Mouse (Mus musculus) thymus, adult 18-20 months (tissue): ENCODE results near the gene Zfpl1.
"Not testable (repeated sequence)": the region's sequence is repeated elsewhere in the genome, so short reads cannot be mapped to it uniquely, and the experiment has no call there.

Source experiments
- DNase-seq, 2 experiments: peaks; one replicate each; pipeline ENCODE4 v3.0.0; 2022; ENCODE audit warnings: mixed read lengths in 2 of 2

The Zfpl1 gene

DNA sequence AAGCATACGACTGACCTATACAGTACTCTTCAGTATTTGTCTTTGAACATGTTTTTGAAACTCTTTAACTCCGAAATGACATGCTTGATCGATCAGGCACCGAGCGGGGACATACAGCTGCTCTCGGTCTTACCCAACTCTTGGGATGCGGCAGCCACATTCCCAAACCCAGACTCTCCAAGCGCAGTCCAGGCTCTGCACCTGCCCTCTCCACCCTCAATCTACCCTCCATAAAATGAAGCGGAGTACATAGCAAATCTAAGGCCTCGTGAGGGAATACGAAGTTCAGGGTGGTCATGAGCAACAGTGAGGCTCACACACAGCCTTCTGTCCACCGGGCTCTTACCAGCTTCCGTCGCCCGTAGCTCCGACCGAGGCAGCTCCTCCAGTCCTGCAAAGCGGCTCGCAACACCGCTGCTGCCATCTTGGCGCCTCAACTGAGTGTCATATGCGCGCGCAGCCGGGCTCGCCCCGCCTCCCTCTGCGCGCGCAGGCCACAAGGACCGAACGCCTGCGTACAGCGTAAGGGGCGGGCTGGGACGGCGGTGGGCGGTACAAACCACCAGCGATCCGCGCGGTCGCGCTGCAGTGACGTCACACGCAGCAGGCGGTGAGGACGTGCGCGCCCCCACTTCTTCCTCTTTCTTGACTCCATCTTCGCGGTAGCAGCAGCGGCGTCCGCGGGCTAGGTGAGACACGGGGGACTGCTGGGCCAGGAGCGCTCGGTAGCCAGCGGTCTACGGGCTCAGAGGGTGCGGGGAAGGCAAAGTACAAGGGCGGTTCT lies 27.3 kb downstream of the Zfpl1 start, which contains the start of the genes Mrpl49 and Fau:
Gene Mrpl49 (minus strand): TSS at position 473 of the 784 bp plus-strand sequence.
Gene Fau (plus strand): TSS at position 532 of the 784 bp plus-strand sequence.
- DNase-seq, result peak; percentile 98

- no peak for DNase-seq
Measured at GRCm38 (mm10) chr19:6056696-6057095, 28.1 kb downstream of the Zfpl1 start.

- DNase-seq, result no peak
Measured at GRCm38 (mm10) chr19:6054296-6054695, 30.5 kb downstream of the Zfpl1 start.

DNA sequence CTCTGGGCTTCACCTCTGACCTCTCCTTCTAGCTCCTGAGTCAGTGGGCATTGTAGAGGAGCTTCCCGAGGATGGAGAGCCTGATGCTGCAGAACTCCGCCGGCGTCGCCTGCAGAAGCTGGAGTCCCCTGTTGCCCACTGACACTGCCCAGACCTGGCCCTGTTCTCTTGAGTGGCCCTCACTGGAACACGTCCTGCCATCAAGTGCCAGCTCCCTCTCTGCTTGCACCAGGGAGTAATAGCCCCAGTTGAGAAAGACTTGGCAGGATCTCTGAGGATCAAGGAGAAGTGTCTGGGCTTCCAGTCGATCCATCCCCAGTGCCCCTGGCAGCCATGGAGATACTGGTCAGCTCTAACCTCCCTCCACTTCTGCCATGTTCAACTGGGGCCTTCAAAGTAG lies 32.2 kb downstream of the Zfpl1 start:
- no peak for DNase-seq

DNA sequence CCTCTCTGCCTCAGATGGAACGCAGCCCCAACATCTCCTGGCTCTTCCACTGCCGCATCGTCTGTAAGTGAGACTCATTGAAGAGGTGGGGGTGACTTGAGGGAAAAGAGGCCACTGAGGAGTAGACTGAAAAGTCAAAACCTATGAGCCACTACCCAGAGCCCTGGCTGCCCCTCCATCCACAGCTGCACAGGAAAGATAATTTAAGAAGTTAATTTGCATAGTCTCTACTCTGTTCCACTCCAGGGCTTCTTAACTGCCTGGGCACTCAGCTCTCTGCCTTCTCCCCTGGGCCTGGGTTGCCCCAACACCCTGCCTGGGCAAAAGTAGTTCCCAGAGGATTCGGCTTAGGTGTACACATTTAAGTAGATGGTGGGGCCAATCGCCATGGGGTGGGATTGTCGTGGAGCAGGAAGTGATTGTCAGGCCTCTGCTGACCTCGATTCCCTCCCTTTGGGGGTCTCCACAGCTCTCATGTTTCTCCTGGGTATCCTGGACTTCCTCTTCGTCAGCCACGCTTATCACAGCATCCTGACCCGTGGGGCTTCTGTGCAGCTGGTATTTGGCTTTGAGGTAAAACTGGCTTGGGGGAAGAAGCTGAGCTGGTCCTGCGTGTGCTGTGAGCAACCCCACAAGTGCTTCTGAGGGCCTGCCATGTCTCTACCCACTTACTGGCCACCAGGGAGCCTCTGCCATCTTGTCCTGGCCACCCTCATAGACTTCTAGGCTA lies 35.9 kb downstream of the Zfpl1 start:
- DNase-seq, result no peak

GRCm38 (mm10) chr19:6047899-6048166 lies 36.9 kb downstream of the Zfpl1 start:
- DNase-seq, result no peak

DNA sequence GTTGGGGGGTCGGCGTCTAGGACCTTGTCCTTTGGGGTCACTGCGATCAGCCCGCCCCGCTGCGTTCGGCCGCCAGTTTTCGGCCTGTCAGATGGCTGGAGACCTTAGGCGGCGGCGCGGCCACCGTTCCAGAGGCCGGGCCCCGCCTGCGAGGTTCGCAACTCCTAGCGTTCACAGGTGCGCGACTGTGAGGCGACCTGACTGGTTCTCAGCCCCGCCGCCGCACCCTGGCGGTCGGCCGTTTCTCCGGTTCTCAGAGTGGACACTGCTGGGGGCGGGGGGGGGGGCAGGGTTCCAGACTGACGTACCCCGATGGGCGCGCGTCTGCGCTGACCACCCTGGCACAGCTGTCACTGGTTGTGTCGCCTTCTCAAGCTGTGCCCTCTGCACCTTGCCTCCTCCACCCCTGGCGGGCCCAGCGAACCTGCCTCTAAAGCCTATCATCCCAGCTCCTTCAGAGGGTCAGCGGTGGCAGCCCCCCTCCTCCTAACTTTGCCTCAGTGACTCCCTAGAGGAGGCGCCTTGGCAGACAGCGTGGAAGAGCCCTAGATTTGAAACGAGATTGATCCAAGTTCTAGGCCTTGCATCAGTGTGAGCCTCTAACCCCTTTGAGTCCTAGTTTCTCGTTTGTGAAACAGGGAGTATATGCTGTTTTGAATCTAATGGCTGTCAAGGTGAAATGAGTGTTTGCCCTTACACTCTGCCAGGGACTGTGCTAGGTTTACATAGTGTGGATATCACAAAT lies 37.4 kb downstream of the Zfpl1 start:
- DNase-seq, result no peak

GRCm38 (mm10) chr19:6046294-6047153 lies 38.2 kb downstream of the Zfpl1 start, which contains the start of gene Syvn1:
Gene Syvn1 (plus strand): TSS chr19:6046576.
- peak; percentile 81 to 92 for DNase-seq

DNA sequence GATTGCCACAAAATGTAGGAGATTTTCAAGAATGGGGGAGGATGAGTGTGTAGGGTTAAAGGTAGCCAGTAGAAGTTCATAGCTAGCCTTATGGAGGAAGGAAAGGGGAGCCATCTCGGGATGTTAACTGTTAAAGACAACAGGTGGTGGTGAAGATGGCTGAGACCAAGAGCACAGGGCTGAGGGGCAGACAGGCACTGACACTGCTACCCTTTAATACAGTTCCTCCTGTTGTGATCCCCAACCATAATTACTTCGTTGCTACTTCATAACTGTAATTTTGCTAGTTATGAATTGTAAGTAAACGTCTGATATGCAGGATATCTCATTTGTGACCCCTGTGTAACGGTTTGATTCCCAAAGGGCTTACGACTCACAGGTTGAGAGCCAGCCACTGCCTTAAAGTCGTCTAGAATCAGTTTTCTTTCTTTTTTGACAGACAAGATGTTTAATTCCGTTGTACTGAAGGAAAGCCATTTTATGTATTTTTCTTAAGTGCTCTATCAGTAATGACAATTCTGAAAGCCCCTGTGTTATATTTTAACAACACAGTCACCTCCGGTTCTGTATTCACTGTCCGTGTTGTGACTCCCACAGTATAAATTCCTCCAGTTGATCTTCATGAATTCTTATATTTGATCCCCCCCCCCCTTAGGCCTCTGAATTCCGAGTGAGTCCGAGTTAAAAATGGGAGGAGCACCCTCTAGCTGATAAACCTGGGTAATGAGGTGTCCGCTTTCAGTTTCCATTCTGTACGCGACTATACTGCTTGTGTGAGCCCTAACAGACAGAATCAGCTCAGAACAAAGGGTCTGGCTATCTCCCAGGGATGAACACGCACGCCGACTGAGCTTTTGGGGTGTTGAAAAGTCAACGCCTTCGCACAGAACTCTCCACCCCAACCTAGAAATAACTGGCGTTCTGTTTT lies 39.1 kb downstream of the Zfpl1 start:
- DNase-seq, result no peak

DNA sequence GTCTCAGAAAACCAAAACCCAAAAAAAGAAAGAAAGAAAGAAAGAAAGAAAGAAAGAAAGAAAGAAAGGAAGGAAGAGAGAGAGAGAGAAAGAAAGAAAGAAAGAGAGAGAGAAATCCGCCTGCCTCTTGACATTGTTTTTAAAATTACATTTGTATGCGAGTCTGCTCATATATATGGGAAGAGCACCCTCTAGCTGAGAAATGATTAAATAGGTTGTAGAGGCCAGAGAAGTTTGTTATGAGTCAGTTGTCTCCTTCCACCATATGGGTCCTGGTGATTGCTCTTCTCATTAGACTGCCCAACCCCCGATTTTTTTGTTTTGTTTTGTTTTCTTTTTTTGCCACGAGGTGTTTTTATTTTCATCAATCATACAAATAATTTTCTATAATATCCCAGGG lies 40.7 kb downstream of the Zfpl1 start:
- not testable (repeated sequence) for DNase-seq

DNA sequence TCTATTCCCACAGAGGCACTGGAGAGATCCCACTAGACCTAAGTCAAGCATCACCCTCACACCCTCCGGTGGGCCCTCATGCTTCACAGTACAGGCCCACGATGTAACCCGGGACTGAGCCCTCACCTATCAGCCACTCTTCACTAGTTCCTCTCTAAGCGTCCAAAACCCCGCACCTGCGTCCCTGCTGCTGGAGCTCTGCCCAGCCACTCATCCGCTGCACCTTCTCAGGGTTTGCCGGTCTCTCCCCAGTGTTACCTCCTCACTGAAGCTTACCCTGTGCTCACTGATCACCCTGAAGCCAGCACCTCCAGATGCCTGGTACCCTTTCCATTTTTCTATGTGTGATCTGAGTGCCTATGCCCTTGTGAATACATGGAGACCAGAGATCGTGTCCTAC lies 42.5 kb downstream of the Zfpl1 start:
- no peak for DNase-seq

DNA sequence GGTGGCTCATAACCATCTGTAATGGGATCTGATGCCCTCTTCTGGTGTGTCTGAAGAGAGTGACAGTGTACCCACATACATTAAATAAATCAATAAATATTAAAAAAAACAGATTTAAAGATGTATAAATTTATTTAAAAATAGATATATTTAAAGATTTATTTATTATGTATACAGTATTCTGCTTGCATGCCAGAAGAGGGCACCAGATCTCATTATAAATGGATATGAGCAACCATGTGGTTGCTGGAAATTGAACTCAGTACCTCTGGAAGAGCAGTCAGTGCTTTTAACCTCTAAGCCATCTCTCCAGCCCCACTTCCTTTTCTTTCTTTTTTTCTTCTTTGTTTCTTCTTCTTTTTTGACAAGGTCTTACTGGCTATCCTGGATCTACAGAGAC lies 44.8 kb downstream of the Zfpl1 start:
- DNase-seq, result no peak

GRCm38 (mm10) chr19:6038326-6038725 lies 46.4 kb downstream of the Zfpl1 start:
- no peak for DNase-seq

GRCm38 (mm10) chr19:6037695-6038094 lies 47.1 kb downstream of the Zfpl1 start:
- DNase-seq, result no peak

- DNase-seq, result no peak
Measured at GRCm38 (mm10) chr19:6035966-6036585, 48.7 kb downstream of the Zfpl1 start.
